Mouse (Mus musculus) left cerebral cortex, adult 9 months (tissue): ENCODE measurements around the gene Clock.
A peak's percentile ranks its signal among the peaks of the same experiment; 100 is the strongest.

ENCODE experiments used
- DNase-seq, 2 experiments: peaks; one replicate each; pipeline ENCODE4 v3.0.0; 2022; ENCODE audit warnings: low spot score in 2 of 2

The Clock gene

GRCm38 (mm10) chr5:76304452-76305341, at the start of gene Clock:
Gene Clock (minus strand): TSS chr5:76304792.
- peak; percentile 66 to 90 for DNase-seq

- peak in 1 of 2 experiments; percentile 5 for DNase-seq
Measured at GRCm38 (mm10) chr5:76351953-76352611, 47.5 kb upstream of the Clock start.

- DNase-seq = no peak
Measured at GRCm38 (mm10) chr5:76351537-76351936, 46.9 kb upstream of the Clock start.

GRCm38 (mm10) chr5:76346137-76346536, 41.5 kb upstream of the Clock start:
- peak in 1 of 2 experiments; percentile 34 for DNase-seq

DNA sequence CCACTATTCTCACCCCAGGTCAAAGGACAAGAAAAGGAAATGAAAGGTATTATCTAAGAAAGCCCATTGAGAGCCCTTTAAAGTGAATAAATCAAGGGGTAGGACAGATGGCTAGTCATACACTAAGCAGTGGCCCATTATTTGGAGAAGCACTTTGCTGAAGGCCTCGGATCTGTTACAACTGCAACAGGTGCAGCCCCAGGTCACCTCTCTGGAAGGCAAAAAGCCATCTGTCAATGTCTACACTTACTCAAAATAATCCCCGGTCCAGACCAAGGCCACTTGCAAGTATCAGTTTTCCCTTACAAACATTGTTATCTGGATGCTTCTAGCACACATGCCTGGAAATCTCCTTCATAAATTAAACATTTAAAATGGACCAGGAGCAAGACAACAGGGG, 36.3 kb upstream of the Clock start:
- DNase-seq = no peak

- DNase-seq = no peak
Measured at GRCm38 (mm10) chr5:76337100-76337499, 32.5 kb upstream of the Clock start.

GRCm38 (mm10) chr5:76333833-76334232, 29.2 kb upstream of the Clock start:
- DNase-seq = no peak

GRCm38 (mm10) chr5:76330953-76331352, 26.4 kb upstream of the Clock start, which contains the start of gene Pdcl2:
Gene Pdcl2 (minus strand): TSS chr5:76331156.
- DNase-seq = no peak

GRCm38 (mm10) chr5:76327296-76327695, 22.7 kb upstream of the Clock start:
- peak in 1 of 2 experiments; percentile 5 for DNase-seq

- no peak for DNase-seq
Measured at GRCm38 (mm10) chr5:76325113-76325512, 20.5 kb upstream of the Clock start.

DNA sequence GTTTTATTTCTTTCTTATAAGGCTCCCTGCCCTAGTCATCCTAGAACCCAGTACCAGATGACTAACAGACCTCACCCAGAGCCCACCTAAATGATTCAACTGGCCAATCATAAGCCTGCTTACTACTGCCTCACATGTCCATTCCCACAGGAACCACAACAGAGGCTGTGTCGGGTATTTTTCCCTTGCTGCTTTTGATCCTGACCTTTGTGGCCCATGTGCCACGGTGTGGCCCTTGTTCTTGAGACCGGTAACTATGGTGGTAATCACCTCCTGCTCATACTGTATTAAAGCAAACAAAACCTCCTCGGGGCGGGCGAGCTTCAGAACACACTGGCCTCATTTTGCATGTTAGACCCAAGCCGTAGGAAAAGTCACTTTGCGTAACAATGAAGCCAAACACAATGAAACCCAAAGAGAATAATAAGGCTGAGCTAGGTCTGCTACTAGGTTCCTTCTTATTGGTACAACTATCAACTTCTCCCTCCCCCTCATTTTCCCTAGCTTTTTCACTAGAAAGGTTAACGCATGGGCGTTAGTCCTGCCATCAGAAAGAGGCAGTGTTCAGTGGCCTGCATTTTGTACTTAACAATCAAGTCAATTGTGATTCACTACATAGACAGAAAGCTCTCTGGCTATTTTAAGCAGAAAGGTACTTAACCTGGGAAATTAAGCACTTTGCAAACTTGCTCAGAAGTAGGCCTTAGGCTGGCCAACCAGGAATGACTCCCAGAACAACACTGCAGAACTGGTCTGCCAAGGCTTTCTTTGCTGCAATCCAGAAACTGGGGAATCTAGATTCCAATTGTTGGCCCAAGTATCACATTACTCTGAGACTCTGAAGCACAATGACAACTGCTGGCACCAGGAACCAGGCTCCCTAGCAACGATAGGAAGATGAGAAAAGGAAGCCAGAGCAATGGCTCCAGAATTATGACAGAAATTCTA, 16.9 kb upstream of the Clock start:
- DNase-seq = no peak

- DNase-seq = no peak
Measured at GRCm38 (mm10) chr5:76308206-76308605, 3.6 kb upstream of the Clock start.

DNA sequence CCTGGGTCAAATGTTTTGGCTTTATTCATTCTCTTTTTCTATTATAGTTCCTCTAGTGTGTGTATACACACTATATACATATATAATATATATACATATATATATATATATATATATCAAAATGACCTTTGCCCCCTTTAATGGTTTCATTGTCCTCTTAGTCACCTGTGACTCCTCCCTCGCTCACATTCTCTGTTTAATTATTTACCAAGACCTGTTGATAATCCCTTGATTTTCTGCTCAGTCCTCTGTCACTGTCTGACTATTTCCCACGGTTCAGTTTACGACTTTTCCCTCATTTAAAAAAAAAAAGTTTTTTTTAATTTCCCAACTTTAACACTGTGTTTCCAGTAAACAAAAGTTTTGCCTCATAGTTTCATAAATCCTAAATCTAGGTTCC, 1.7 kb upstream of the Clock start:
- DNase-seq = no peak

- no peak for DNase-seq
Measured at GRCm38 (mm10) chr5:76305616-76306015, 1.0 kb upstream of the Clock start.

DNA sequence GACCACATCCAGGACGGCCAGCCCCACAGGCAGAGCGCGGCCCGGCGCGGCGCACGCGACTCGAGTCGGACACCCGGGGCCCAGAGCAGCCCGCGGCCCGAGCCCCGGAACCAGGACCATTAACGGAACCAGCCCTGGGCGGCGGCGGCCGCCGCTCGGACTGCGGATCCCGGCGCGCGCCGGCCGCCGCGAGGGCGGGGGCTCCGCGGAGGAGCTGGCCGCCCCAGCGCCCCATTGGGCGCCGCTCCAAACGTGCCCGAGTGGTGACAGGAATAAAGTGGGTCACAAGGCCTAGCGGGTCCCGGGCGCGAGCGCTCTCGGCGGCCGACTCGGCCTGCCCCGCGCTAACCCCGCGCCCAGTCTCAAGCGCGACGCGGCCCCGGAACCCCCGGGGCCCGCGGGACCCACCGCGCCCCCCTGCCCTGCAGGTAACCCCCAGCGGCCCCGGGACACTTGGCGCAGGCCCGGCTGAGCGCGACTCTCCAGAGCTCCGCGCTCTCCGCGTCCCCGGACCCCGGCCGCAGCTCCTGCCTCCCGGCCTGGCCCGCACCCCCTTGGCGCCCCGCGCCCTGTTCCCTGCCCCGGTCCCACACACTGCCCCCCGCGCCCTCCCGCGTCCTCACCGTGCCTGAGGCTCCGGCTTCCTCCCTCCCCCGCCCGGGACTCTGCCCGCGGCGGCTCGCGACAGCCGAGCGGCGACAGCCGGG, 694 bp downstream of the Clock start:
- DNase-seq = peak in 1 of 2 experiments; percentile 62

DNA sequence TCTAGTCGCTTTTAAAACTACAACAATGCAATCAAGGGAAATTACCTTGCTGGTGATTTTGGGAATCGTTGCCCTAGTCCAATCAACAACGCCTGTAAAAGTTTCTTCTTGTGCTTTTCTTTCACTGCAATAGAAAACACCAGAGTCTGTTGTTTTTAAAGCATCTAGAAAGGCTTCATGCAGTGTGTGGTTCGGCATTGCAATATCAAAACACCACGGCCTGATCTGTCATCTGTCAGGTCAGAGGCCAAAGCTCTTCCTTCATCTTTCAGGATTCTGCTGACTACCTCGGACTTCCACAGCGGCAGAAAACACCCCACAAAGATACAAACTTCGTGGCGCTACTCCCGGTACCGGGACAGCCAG, 1.2 kb downstream of the Clock start:
- no peak for DNase-seq

DNA sequence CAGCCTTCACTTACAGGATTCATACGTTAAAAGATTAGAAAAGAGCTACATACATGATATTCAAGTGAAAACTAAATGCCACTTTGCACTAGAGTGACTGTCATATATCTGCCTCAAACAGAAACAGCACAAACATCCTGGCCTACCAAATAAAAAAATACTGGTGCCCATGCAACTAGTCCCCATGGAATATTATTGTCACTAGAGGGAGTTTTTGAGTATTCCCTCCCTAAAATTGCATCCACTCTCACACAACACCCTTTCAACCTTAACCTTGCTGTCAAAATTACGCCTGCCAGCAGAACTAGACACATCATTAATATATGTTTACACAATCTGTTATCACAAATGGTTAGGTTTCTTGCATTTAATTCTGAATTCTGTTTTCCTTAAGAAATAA, 2.6 kb downstream of the Clock start:
- DNase-seq = no peak

DNA sequence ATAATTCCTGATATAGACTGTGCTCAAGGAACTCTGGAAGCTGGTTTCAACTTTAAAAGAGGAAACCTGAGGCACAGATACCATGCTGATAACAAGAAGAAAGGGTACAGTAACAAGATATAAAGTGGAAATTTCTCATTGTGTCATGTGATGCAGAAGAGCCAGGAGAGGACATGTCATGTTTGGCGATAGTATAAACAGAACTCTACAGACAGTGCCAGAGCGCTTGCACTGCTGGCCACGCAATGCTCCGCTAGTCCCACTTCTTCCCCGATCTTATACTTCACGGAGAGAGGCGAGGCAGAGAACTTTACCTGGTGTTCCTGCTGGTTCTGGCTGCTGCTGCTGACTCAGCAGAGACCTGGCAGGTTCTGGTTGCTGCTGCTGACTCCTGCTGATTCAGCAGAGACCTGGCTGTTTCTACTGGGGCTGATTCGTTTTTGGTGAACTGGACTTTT, 15.3 kb downstream of the Clock start:
- DNase-seq = no peak

- DNase-seq = no peak
Measured at GRCm38 (mm10) chr5:76288256-76288655, 16.3 kb downstream of the Clock start.

DNA sequence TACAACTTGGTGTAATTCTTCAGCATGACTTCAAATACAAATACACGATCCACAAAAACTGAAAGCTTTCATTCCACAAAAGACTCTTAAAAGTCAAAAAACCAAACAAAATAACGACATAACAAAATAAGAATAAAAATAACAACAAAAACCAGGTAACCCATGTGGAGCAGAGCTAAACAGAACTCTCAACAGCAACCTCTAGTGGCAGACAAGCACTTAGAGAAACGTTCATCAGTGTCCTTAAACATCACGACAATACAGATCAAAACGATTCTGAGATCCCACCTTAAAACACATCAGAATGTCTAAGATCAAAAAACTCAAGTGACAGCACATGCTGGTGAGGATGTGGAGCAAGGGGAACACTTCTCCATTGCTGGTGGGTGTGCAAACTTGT, 17.5 kb downstream of the Clock start:
- DNase-seq = no peak

- DNase-seq = no peak
Measured at GRCm38 (mm10) chr5:76285699-76286098, 18.9 kb downstream of the Clock start.
